Mouse (Mus musculus): ENCODE measurements around the gene Acadvl. TPM values are rescaled to one million over a fixed set of nuclear protein-coding genes. Genes with fewer than 3 reads are reported as not detected.

Gene Acadvl
- 78.2 and 82.3 TPM in 2 replicates for polyA plus RNA-seq (2015; fragmentation: Nextera tagmentation; extraction: Ambion mirVana)

GRCm38 (mm10) chr11:70014880-70015558 lies at the start of gene Acadvl:
Gene Acadvl, minus strand, starts transcription at chr11:70015411.
- Histone ChIP-seq H3K27me3 (no peaks in the 10 kb centered on the region), H3K36me3 (peaks cover 44% of the 10 kb centered on the region), H3K4me1 (peaks cover 34% of the 10 kb centered on the region), H3K27ac (peak within 1 kb of the TSS; percentile 72), H3K9me3 (no peaks in the 10 kb centered on the region), H3K4me3 (peak within 1 kb of the TSS; percentile 65), H3K9ac (peak within 1 kb of the TSS; percentile 84), H3K4me2 (peak within 1 kb of the TSS; percentile 85)
- WGBS: under 1% methylated on average over 35 of the region's 35 CpGs
- peak; percentile 64 for ATAC-seq (ENCODE audit: insufficient number of reproducible peaks, insufficient read depth, low FRiP score, low TSS enrichment, low read depth)

- Histone ChIP-seq H3K4me3 (no peak overlapping the region), H3K4me1 (no peaks in the 10 kb centered on the region), H3K27me3 (no peaks in the 10 kb centered on the region), H3K9me3 (no peaks in the 10 kb centered on the region), H3K27ac (no peak overlapping the region), H3K4me2 (no peak overlapping the region), H3K36me3 (no peaks in the 10 kb centered on the region), H3K9ac (no peak overlapping the region)
- ATAC-seq (ENCODE audit: insufficient number of reproducible peaks, insufficient read depth, low FRiP score, low TSS enrichment, low read depth): no peak
- WGBS: 65% methylated on average over 3 of the region's 3 CpGs
These were observed 47.8 kb upstream of the Acadvl start for GRCm38 (mm10) chr11:70063053-70063452.

GRCm38 (mm10) chr11:70059930-70060329 lies 44.7 kb upstream of the Acadvl start:
- ATAC-seq (ENCODE audit: insufficient number of reproducible peaks, insufficient read depth, low FRiP score, low TSS enrichment, low read depth): no peak
- no peak overlapping the region for H3K9ac ChIP-seq
- H3K36me3 ChIP-seq: no peaks in the 10 kb centered on the region
- H3K27ac ChIP-seq: no peak overlapping the region
- WGBS: 55% methylated on average over 6 of the region's 6 CpGs
- H3K4me2 ChIP-seq: no peak overlapping the region
- H3K9me3 ChIP-seq: no peaks in the 10 kb centered on the region
- no peaks in the 10 kb centered on the region for H3K27me3 ChIP-seq
- 0 out of 2 replicates have a peak, but pooled peaks cover 8% of the 10 kb centered on the region for H3K4me1 ChIP-seq
- no peak overlapping the region for H3K4me3 ChIP-seq

- H3K9me3 ChIP-seq: no peaks in the 10 kb centered on the region
- H3K4me2 ChIP-seq: no peak overlapping the region
- H3K9ac ChIP-seq: no peak overlapping the region
- no peak overlapping the region for H3K27ac ChIP-seq
- WGBS: 81% methylated on average over 9 of the region's 9 CpGs
- no peaks in the 10 kb centered on the region for H3K36me3 ChIP-seq
- H3K4me1 ChIP-seq: 0 out of 2 replicates have a peak, but pooled peaks cover 8% of the 10 kb centered on the region
- ATAC-seq (ENCODE audit: insufficient number of reproducible peaks, insufficient read depth, low FRiP score, low TSS enrichment, low read depth): no peak
- H3K27me3 ChIP-seq: no peaks in the 10 kb centered on the region
- H3K4me3 ChIP-seq: no peak overlapping the region
These were observed 42.6 kb upstream of the Acadvl start for GRCm38 (mm10) chr11:70057805-70058204.

- H3K27ac ChIP-seq: no peak overlapping the region
- 27% methylated on average over 18 of the region's 18 CpGs for WGBS
- H3K4me3 ChIP-seq: no peak overlapping the region
- no peak overlapping the region for H3K9ac ChIP-seq
- ATAC-seq (ENCODE audit: insufficient number of reproducible peaks, insufficient read depth, low FRiP score, low TSS enrichment, low read depth): peak; percentile 21; the same call in 1 of the 2 replicates
- H3K4me1 ChIP-seq: 0 out of 2 replicates have a peak, but pooled peaks cover 8% of the 10 kb centered on the region
- no peaks in the 10 kb centered on the region for H3K9me3 ChIP-seq
- H3K27me3 ChIP-seq: no peaks in the 10 kb centered on the region
- peak overlapping the region; percentile 42 for H3K4me2 ChIP-seq
- no peaks in the 10 kb centered on the region for H3K36me3 ChIP-seq
These were observed 40.5 kb upstream of the Acadvl start for GRCm38 (mm10) chr11:70055618-70056214.

GRCm38 (mm10) chr11:70053898-70054570 lies 38.8 kb upstream of the Acadvl start, which contains the start of gene Asgr1:
Gene Asgr1, plus strand, starts transcription at chr11:70054085.
- WGBS: 82% methylated on average over 10 of the region's 10 CpGs
- no peak for ATAC-seq (ENCODE audit: insufficient number of reproducible peaks, insufficient read depth, low FRiP score, low TSS enrichment, low read depth)

GRCm38 (mm10) chr11:70053156-70053555 lies 37.9 kb upstream of the Acadvl start:
- Histone ChIP-seq H3K36me3 (no peaks in the 10 kb centered on the region), H3K9me3 (no peaks in the 10 kb centered on the region), H3K27me3 (no peaks in the 10 kb centered on the region), H3K27ac (0 out of 2 replicates have a peak overlapping the region, but pooled peaks have one; percentile 16), H3K9ac (no peak overlapping the region), H3K4me2 (no peak overlapping the region), H3K4me3 (no peak overlapping the region), H3K4me1 (0 out of 2 replicates have a peak, but pooled peaks cover 8% of the 10 kb centered on the region)
- WGBS: 71% methylated on average over 7 of the region's 7 CpGs
- ATAC-seq (ENCODE audit: insufficient number of reproducible peaks, insufficient read depth, low FRiP score, low TSS enrichment, low read depth): no peak

More at GRCm38 (mm10) chr11:70053898-70054570, 38.8 kb upstream of the Acadvl start, which contains the start of gene Asgr1:
- Histone ChIP-seq H3K4me3 (no peak within 1 kb of the TSS), H3K27ac (0 out of 2 replicates have a peak within 1 kb of the TSS, but pooled peaks have one; percentile 16), H3K4me2 (no peak within 1 kb of the TSS), H3K36me3 (no peaks in the 10 kb centered on the region), H3K9me3 (no peaks in the 10 kb centered on the region), H3K9ac (peak within 1 kb of the TSS; percentile 6; the same call in 1 of the 2 replicates), H3K4me1 (0 out of 2 replicates have a peak, but pooled peaks cover 8% of the 10 kb centered on the region), H3K27me3 (no peaks in the 10 kb centered on the region)

GRCm38 (mm10) chr11:70049816-70050215 lies 34.6 kb upstream of the Acadvl start:
- Histone ChIP-seq H3K4me3 (no peak overlapping the region), H3K9ac (no peak overlapping the region), H3K4me2 (no peak overlapping the region), H3K27me3 (no peaks in the 10 kb centered on the region), H3K36me3 (peaks cover 7% of the 10 kb centered on the region), H3K4me1 (0 out of 2 replicates have a peak, but pooled peaks cover 2% of the 10 kb centered on the region), H3K9me3 (no peaks in the 10 kb centered on the region), H3K27ac (no peak overlapping the region)
- ATAC-seq (ENCODE audit: insufficient number of reproducible peaks, insufficient read depth, low FRiP score, low TSS enrichment, low read depth): no peak
- WGBS: 57% methylated on average over 10 of the region's 10 CpGs

GRCm38 (mm10) chr11:70049366-70049765 lies 34.2 kb upstream of the Acadvl start:
- H3K4me1 ChIP-seq: 0 out of 2 replicates have a peak, but pooled peaks cover 3% of the 10 kb centered on the region
- H3K4me3 ChIP-seq: no peak overlapping the region
- H3K9me3 ChIP-seq: no peaks in the 10 kb centered on the region
- no peak overlapping the region for H3K27ac ChIP-seq
- H3K36me3 ChIP-seq: peaks cover 11% of the 10 kb centered on the region
- H3K4me2 ChIP-seq: no peak overlapping the region
- H3K27me3 ChIP-seq: no peaks in the 10 kb centered on the region
- H3K9ac ChIP-seq: no peak overlapping the region
- 40% methylated on average over 6 of the region's 6 CpGs for WGBS
- ATAC-seq (ENCODE audit: insufficient number of reproducible peaks, insufficient read depth, low FRiP score, low TSS enrichment, low read depth): no peak

GRCm38 (mm10) chr11:70045435-70045834 lies 30.2 kb upstream of the Acadvl start:
- Histone ChIP-seq H3K9me3 (no peaks in the 10 kb centered on the region), H3K4me2 (no peak overlapping the region), H3K9ac (no peak overlapping the region), H3K4me1 (0 out of 2 replicates have a peak, but pooled peaks cover 3% of the 10 kb centered on the region), H3K27me3 (no peaks in the 10 kb centered on the region), H3K27ac (peak overlapping the region; percentile 4; the same call in 1 of the 2 replicates), H3K4me3 (no peak overlapping the region), H3K36me3 (peaks cover 48% of the 10 kb centered on the region)
- 19% methylated on average over 9 of the region's 9 CpGs for WGBS
- no peak for ATAC-seq (ENCODE audit: insufficient number of reproducible peaks, insufficient read depth, low FRiP score, low TSS enrichment, low read depth)

- H3K9me3 ChIP-seq: no peaks in the 10 kb centered on the region
- no peak overlapping the region for H3K9ac ChIP-seq
- H3K27ac ChIP-seq: no peak overlapping the region
- H3K27me3 ChIP-seq: no peaks in the 10 kb centered on the region
- H3K4me3 ChIP-seq: no peak overlapping the region
- peaks cover 64% of the 10 kb centered on the region for H3K36me3 ChIP-seq
- H3K4me1 ChIP-seq: 0 out of 2 replicates have a peak, but pooled peaks cover 3% of the 10 kb centered on the region
- ATAC-seq (ENCODE audit: insufficient number of reproducible peaks, insufficient read depth, low FRiP score, low TSS enrichment, low read depth): no peak
- WGBS: 76% methylated on average over 7 of the region's 7 CpGs
- H3K4me2 ChIP-seq: no peak overlapping the region
These were observed 28.5 kb upstream of the Acadvl start for GRCm38 (mm10) chr11:70043665-70044064.
